Mouse (Mus musculus) heart, embryonic 14.5 days (tissue): ENCODE measurements around the gene Arhgef17. TPM values are rescaled to one million over a fixed set of nuclear protein-coding genes. Genes with fewer than 3 reads are reported as not detected.

Experiments used
- ATAC-seq: fragments of 200-750 bp; cut with Nextera tagmentation; 2 replicates; pipeline ENCODE4 v1.8.0; 2017; ENCODE audit warnings: low read depth, moderate TSS enrichment; ENCODE audit not compliant: insufficient number of reproducible peaks, insufficient read depth, low FRiP score
- H3K27ac ChIP-seq, 2 experiments: fragments of 200-500 bp in 1 of 2; fragments of 300-500 bp in 1 of 2; sonication (generic) in 1 of 2; replicated peaks in 1 of 2; 2 replicates each; pipeline ENCODE4 v1.5.1; 2012 to 2014; ENCODE audit warnings: low read depth in 2 of 2, low read length in 2 of 2, control low read depth in 1 of 2, mild to moderate bottlenecking in 1 of 2, mixed read lengths in 1 of 2; ENCODE audit not compliant: control insufficient read depth in 1 of 2, insufficient read depth in 1 of 2
- H3K27me3 ChIP-seq: fragments of 300-500 bp; sonication (generic); 2 replicates; pipeline ENCODE4 v1.6.1; 2014; ENCODE audit warnings: mild to moderate bottlenecking, low read length, control low read depth; ENCODE audit not compliant: control insufficient read depth, insufficient read depth
- H3K36me3 ChIP-seq: fragments of 300-500 bp; sonication (generic); 2 replicates; pipeline ENCODE4 v1.6.1; 2014; ENCODE audit warnings: mild to moderate bottlenecking, control low read depth, low read length, mixed read lengths; ENCODE audit not compliant: control insufficient read depth, insufficient read depth
- H3K4me1 ChIP-seq, 2 experiments: fragments of 200-500 bp in 1 of 2; fragments of 300-500 bp in 1 of 2; sonication (generic) in 1 of 2; 2 replicates each; pipeline ENCODE4 v1.6.1; 2012 to 2014; ENCODE audit warnings: low read length in 2 of 2, control low read depth in 1 of 2, mixed read lengths in 1 of 2; ENCODE audit not compliant: control insufficient read depth in 2 of 2, insufficient read depth in 2 of 2
- H3K4me2 ChIP-seq: fragments of 300-500 bp; sonication (generic); 2 replicates; pipeline ENCODE4 v1.6.1; 2014; ENCODE audit warnings: mild to moderate bottlenecking, low read length
- H3K4me3 ChIP-seq, 2 experiments: fragments of 200-500 bp in 1 of 2; fragments of 300-500 bp in 1 of 2; sonication (generic) in 1 of 2; 2 replicates each; pipeline ENCODE4 v1.5.1; 2012 to 2014; ENCODE audit warnings: low read length in 2 of 2, mild to moderate bottlenecking in 2 of 2, control low read depth in 1 of 2, low read depth in 1 of 2, moderate library complexity in 1 of 2; ENCODE audit not compliant: control insufficient read depth in 1 of 2, insufficient read depth in 1 of 2
- H3K9ac ChIP-seq: fragments of 300-500 bp; sonication (generic); 2 replicates; pipeline ENCODE4 v1.6.1; 2014; ENCODE audit warnings: mild to moderate bottlenecking, low read length
- H3K9me3 ChIP-seq: fragments of 300-500 bp; sonication (generic); 2 replicates; pipeline ENCODE4 v1.6.1; 2016; ENCODE audit warnings: low read length, control low read depth; ENCODE audit not compliant: control insufficient read depth
- WGBS: fragments of 180-500 bp; shearing (Covaris S2); extraction: QIAGEN DNeasy Blood & Tissue Kit; methylation state at CpG from one replicate; pipeline ENCODE4 v1.1.7; 2014; 5-methylcytosine and 5-hydroxymethylcytosine counted together
- polyA plus RNA-seq: library from polyadenylated mRNA; unstranded; fragments of >200 nt; fragmentation: Nextera tagmentation; extraction: Ambion mirVana; gene quantifications from 2 replicates; pipeline ENCODE4 v1.2.1, GENCODE M21; 2014

Gene Arhgef17
- polyA plus RNA-seq, 1 experiment from 2014 or later = 8.9 TPM

DNA sequence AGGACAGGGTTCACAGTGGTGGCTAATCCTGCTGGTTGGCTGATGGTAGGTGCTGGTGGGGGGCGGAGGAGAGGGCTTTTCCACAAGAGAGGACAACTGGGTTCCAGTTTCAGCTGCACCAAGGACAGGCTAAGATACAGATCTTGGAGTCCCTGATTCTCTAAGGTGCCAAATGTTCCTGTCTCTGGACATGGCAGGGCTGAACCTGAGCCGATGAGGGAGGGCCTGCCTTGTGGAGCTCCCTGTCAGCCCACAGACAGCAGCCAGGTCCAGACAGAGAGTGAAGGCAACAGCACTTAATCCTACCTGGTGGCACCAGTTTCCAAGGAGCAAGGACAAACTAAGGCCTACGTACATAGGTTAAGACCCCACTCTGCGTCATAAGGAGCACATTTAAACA, 47.4 kb downstream of the Arhgef17 start:
- no peak overlapping the region for H3K27ac ChIP-seq
- no peak overlapping the region for H3K9ac ChIP-seq
- no peak for ATAC-seq
- no peaks in the 10 kb centered on the region for H3K9me3 ChIP-seq
- no peak overlapping the region for H3K4me2 ChIP-seq
- no peak overlapping the region for H3K4me3 ChIP-seq
- 88% methylated on average over 4 of the region's 4 CpGs for WGBS
- peaks cover 0 to 4% of the 10 kb centered on the region in 2 experiments; a peak in 2 of 4 replicates for H3K4me1 ChIP-seq
- peaks cover 86% of the 10 kb centered on the region for H3K36me3 ChIP-seq
- H3K27me3 ChIP-seq = no peaks in the 10 kb centered on the region

GRCm38 (mm10) chr7:100881950-100882349, 50.0 kb downstream of the Arhgef17 start:
- Histone ChIP-seq H3K9me3 (no peaks in the 10 kb centered on the region), H3K4me3 (no peak overlapping the region), H3K36me3 (peaks cover 89% of the 10 kb centered on the region), H3K4me2 (no peak overlapping the region), H3K4me1 (peaks cover 0 to 4% of the 10 kb centered on the region in 2 experiments; a peak in 2 of 4 replicates), H3K27me3 (no peaks in the 10 kb centered on the region), H3K27ac (no peak overlapping the region), H3K9ac (no peak overlapping the region)
- ATAC-seq = no peak
- WGBS = 89% methylated on average over 4 of the region's 4 CpGs

- ATAC-seq = no peak
- WGBS = 83% methylated on average over 9 of the region's 9 CpGs
- peaks cover 93% of the 10 kb centered on the region for H3K36me3 ChIP-seq
Observed at GRCm38 (mm10) chr7:100881531-100881930, 50.4 kb downstream of the Arhgef17 start.

GRCm38 (mm10) chr7:100879595-100879994, 52.3 kb downstream of the Arhgef17 start:
- no peak for ATAC-seq
- no peak overlapping the region for H3K27ac ChIP-seq
- 32% methylated on average over 20 of the region's 20 CpGs for WGBS
- peaks cover 0 to 4% of the 10 kb centered on the region in 2 experiments; a peak in 2 of 4 replicates for H3K4me1 ChIP-seq
- H3K4me2 ChIP-seq = no peak overlapping the region
- H3K9ac ChIP-seq = no peak overlapping the region
- no peaks in the 10 kb centered on the region for H3K27me3 ChIP-seq
- H3K36me3 ChIP-seq = peaks cover 91% of the 10 kb centered on the region
- no peak overlapping the region for H3K4me3 ChIP-seq
- H3K9me3 ChIP-seq = no peaks in the 10 kb centered on the region

More at GRCm38 (mm10) chr7:100881531-100881930, 50.4 kb downstream of the Arhgef17 start:
- Histone ChIP-seq H3K4me1 (peaks cover 0 to 4% of the 10 kb centered on the region in 2 experiments; a peak in 2 of 4 replicates), H3K4me2 (no peak overlapping the region), H3K27ac (no peak overlapping the region), H3K9ac (no peak overlapping the region), H3K27me3 (no peaks in the 10 kb centered on the region), H3K9me3 (no peaks in the 10 kb centered on the region), H3K4me3 (no peak overlapping the region)

GRCm38 (mm10) chr7:100876771-100877170, 55.1 kb downstream of the Arhgef17 start:
- no peak overlapping the region for H3K4me3 ChIP-seq
- WGBS = 86% methylated on average over 9 of the region's 9 CpGs
- peak overlapping the region in 1 of 2 experiments; percentile 49; a peak in 1 of 4 replicates for H3K27ac ChIP-seq
- no peak overlapping the region for H3K4me2 ChIP-seq
- ATAC-seq = no peak
- H3K27me3 ChIP-seq = no peaks in the 10 kb centered on the region
- no peak overlapping the region for H3K9ac ChIP-seq
- H3K9me3 ChIP-seq = no peaks in the 10 kb centered on the region
- peaks cover 91% of the 10 kb centered on the region for H3K36me3 ChIP-seq
- H3K4me1 ChIP-seq = peaks cover 1 to 11% of the 10 kb centered on the region in 2 experiments; a peak in 3 of 4 replicates

GRCm38 (mm10) chr7:100876293-100876692, 55.6 kb downstream of the Arhgef17 start:
- Histone ChIP-seq H3K9me3 (no peaks in the 10 kb centered on the region), H3K9ac (no peak overlapping the region), H3K36me3 (peaks cover 90% of the 10 kb centered on the region), H3K4me2 (no peak overlapping the region), H3K4me3 (no peak overlapping the region), H3K27me3 (no peaks in the 10 kb centered on the region), H3K4me1 (peaks cover 2 to 12% of the 10 kb centered on the region in 2 experiments; a peak in 3 of 4 replicates), H3K27ac (peak overlapping the region; percentile 49 to 68)
- WGBS = 84% methylated on average over 13 of the region's 13 CpGs
- no peak for ATAC-seq

DNA sequence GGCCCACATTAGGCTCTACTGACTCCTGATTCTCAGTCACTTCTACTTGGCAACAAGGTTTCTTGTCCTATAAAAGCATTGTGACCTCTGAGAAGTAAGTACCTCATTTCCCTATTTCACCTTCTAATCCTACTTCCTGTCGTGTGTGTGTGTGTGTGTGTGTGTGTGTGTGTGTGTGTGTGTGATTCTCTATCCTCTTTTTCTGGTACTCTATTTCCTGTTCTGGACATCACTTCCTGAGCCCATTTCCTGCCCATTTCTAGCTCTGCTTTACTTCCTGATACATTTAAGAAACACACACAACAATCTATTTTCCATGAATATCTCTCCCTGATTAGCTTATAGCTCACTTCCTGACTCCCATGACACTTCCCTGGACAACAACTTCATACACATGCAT, 56.1 kb downstream of the Arhgef17 start:
- Histone ChIP-seq H3K9ac (no peak overlapping the region), H3K4me2 (no peak overlapping the region), H3K4me3 (no peak overlapping the region), H3K27me3 (no peaks in the 10 kb centered on the region), H3K36me3 (peaks cover 86% of the 10 kb centered on the region), H3K27ac (peak overlapping the region; percentile 49 to 68), H3K4me1 (peaks cover 2 to 14% of the 10 kb centered on the region in 2 experiments; a peak in 3 of 4 replicates), H3K9me3 (no peaks in the 10 kb centered on the region)
- 33% methylated on average over 1 of the region's 1 CpGs for WGBS
- ATAC-seq = no peak

DNA sequence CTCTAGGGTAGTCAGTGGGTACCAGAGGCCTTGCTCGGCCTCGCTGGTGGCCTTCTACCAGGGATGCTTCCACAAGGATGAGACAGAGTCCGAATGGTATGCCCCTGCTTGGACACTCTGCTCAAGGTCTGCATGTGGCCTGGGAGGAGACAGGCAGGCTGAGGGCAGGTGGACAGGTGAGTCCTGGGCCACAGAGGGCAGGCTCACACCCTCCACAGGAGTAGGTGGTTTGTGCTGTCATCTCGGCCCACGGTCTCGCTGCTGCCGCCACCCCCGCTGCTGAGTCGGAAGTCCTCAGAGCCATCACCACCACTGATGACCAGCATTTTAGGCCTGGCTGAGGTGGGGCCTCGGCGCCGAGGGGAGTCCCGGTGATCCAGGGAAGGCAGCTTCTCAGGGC, 58.7 kb downstream of the Arhgef17 start:
- H3K36me3 ChIP-seq = peaks cover 60% of the 10 kb centered on the region
- H3K4me2 ChIP-seq = no peak overlapping the region
- peaks cover 15 to 26% of the 10 kb centered on the region in 2 experiments; a peak in 3 of 4 replicates for H3K4me1 ChIP-seq
- no peaks in the 10 kb centered on the region for H3K9me3 ChIP-seq
- H3K9ac ChIP-seq = no peak overlapping the region
- ATAC-seq = no peak
- H3K4me3 ChIP-seq = no peak overlapping the region
- no peaks in the 10 kb centered on the region for H3K27me3 ChIP-seq
- 92% methylated on average over 13 of the region's 13 CpGs for WGBS
- no peak overlapping the region for H3K27ac ChIP-seq
